Mouse (Mus musculus) stomach, postnatal 0 days (tissue): Measurements from ENCODE around the gene Fundc1.

Experiments
- CTCF ChIP-seq: IDR thresholded peaks from 2 replicates; pipeline ENCODE4 v1.5.1; 2016; ENCODE audit warnings: antibody characterized with exemption, low read depth, mild to moderate bottlenecking, moderate library complexity
- EP300 ChIP-seq: optimal IDR thresholded peaks from 2 replicates; pipeline ENCODE3; 2016; ENCODE audit warnings: antibody characterized with exemption

- no peak for TF ChIP-seq CTCF
- TF ChIP-seq EP300: no peak
Observed at GRCm38 (mm10) chrX:17554488-17554887, 17.6 kb downstream of the Fundc1 start.
